Mouse (Mus musculus): Measurements from ENCODE around the gene Fibp. TPM values are rescaled to one million over a fixed set of nuclear protein-coding genes. Genes with fewer than 3 reads are reported as not detected.

The Fibp gene
- total RNA-seq, 2 experiments from 2014 or later, result 87.2 to 95.1 TPM

DNA sequence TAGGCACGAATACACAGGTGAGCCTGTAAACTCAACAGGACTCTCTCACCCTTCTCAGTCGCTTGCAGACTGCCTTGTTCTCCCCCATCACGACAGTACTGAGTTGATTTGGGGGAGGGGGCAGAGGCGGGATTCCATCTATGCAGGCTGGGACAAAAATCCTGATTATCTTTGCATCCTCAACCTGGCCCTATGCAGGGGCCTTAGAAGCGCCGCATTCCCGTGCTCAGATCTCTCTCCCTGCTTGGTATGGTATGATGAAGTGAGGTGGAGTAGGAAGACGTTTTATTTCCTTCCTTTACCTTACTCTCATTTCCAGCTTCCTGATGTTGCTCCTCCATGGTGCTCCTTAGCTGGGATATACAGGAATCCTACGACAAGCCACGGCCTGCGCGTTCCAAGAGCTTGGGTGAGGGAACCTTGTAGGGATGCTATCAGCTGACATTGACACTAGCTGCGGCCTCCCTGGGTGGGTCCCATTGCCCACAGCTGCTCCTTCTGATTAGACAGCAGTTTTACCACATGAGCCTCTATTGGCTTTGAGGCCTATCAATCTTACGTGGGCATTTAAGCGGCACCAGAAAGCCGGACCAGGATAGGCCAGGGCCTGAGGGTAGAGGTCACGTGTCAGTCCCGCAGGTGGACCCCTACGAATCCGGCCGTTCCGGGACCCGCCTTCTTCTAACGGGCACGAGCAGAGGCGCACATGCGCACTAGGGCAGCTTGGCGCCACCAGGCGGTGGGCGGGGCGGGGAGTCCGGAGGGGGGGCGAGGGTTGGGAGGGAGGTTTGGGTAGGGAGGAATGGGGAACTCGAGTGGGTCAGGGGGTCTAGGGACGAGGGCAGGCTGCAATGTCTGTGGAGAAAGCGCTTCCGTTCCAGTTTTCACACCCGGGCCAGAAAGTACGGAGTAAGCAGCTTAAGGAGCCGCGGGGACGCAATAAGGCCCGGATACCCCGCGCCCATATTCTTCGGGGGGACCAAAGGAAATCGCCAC, 49.9 kb downstream of the Fibp start, which contains the start of gene Snx32:
Gene Snx32 (minus strand): TSS at position 508 of the 996 bp plus-strand sequence.
- DNase-seq (ENCODE audit: low spot score in 2 of 2), result peak; percentile 97 to 98
- intact Hi-C loops (cut with DNase I), result loop anchor here (2.0 kb wide), 1 partner anchor 20 kb away; the partner anchor contains the start of gene Cfl1

DNA sequence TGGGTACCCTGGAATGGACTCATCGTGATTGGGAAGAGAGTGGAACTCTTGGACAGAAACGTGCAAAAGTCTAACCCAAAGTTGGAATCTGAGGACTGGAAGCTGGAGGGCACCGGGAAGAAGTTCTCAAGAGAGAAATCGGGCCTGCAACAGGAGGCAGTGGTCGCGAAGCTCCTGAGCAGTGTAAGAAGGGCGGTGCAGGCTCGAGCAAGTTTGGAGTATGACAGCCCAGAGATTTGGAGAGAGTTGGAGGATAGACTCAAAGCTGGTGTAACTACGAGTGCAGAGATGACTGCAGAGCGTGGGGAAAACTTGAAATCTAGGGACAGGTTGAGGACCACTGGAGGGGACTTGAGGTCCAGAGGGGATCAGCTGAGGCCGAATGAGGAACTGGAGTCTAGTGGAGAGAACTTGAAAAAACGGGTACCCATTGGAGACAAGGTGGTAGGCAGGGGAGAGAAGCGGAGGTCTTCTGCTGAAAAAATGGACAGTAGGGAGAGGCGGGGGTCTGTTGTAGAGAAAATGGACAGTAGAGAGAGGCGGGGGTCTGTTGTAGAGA, 50.7 kb downstream of the Fibp start:
- intact Hi-C loops (cut with DNase I), result loop anchor here (2.0 kb wide), 1 partner anchor 20 kb away; the partner anchor contains the start of gene Cfl1
- DNase-seq (ENCODE audit: low spot score in 2 of 2), result no peak

DNA sequence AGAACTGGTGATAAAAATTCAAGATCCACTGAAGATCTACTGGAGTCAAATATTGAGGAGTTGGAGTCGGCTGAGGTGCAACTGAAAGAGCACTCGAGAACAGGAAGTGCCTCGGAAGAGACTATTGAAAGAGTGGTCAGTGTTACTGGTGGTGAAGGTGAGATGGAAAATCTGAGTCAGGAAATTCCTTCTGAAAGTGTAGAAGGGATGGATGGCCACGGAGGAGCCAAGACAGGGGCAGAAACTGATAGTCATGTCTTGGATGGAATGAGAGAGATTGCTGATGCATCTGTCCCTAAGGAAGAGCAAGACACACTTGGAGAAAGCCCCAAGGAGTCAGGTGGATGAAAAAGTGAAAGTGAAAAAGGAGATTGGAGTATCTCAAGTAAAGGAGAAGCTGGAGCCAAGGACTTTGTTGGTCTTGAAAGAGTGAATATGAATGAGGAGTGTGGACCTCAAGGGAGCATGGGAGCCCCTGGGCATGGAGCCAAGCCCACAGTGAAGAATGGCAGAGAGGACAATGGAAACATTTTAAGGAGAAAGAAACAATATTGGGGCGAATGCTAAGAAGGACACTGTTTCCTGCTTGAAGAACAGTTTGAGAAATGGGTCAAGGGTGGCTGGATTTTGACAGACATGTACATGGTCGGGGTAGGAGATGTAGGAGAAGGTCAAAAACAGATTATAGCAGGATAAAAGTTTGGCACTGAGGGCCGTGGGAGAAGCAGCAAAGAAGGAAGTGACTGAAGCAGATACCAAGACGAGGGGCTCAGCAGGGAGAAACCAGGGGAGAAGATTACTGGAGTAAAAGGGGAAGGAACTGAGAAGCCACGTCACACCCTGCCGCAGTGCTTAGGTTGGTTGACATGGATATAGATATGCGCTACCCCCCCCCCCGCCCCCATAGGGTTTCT, 51.9 kb downstream of the Fibp start:
- intact Hi-C loops (cut with DNase I), result no loop called here
- no peak for DNase-seq (ENCODE audit: low spot score in 2 of 2)

GRCm38 (mm10) chr19:5513005-5513349, 52.6 kb downstream of the Fibp start:
- no peak for DNase-seq (ENCODE audit: low spot score in 2 of 2)
- intact Hi-C loops (cut with DNase I), result no loop called here

Other genes starting within 250 kb of the Fibp start
- 10 to 100 TPM; 62.0 to 63.1 TPM for gene Pacs1, start 187.5 kb upstream of the Fibp start, total RNA-seq (2021)
- 100 to 1,000 TPM; 201 to 202 TPM for gene Sf3b2, start 165.2 kb upstream of the Fibp start, total RNA-seq (2021)
- gene Gal3st3, start 162.3 kb upstream of the Fibp start, total RNA-seq (2021), result 10 to 100 TPM; 78.9 to 87.4 TPM
- not detected for gene Catsper1, start 124.9 kb upstream of the Fibp start, total RNA-seq (2021)
- gene Cst6, start 111.0 kb upstream of the Fibp start, total RNA-seq (2021), result 10 to 100 TPM; 20.8 to 35.6 TPM
- 10 to 100 TPM; 20.5 to 24.2 TPM for gene Eif1ad, start 93.9 kb upstream of the Fibp start, total RNA-seq (2021)
- 10 to 100 TPM; 74.3 to 83.3 TPM for gene Banf1, start 93.4 kb upstream of the Fibp start, total RNA-seq (2021)
- 100 to 1,000 TPM in 1 of 2 experiments, 10 to 100 TPM in 1; 75.6 to 103 TPM for gene Sart1, start 71.9 kb upstream of the Fibp start, total RNA-seq (2021)
- gene Tsga10ip, start 58.1 kb upstream of the Fibp start, total RNA-seq (2021), result not detected
- gene Drap1, start 35.6 kb upstream of the Fibp start, total RNA-seq (2021), result 100 to 1,000 TPM; 245 to 260 TPM
- 10 to 100 TPM; 70.2 to 78.3 TPM for gene AI837181, start 35.5 kb upstream of the Fibp start, total RNA-seq (2021)
- gene Fosl1, start 13.1 kb upstream of the Fibp start, total RNA-seq (2021), result not detected
- gene Ccdc85b, start 2.7 kb upstream of the Fibp start, total RNA-seq (2021), result 10 to 100 TPM; 28.5 to 31.7 TPM
- gene Ctsw, start 7.9 kb downstream of the Fibp start, total RNA-seq (2021), result under 1 TPM in 1 of 2 experiments, not detected in 1; 0.86 TPM
- 10 to 100 TPM; 11.2 to 16.0 TPM for gene Efemp2, start 13.3 kb downstream of the Fibp start, total RNA-seq (2021)
- gene Mus81, start 27.8 kb downstream of the Fibp start, total RNA-seq (2021), result 10 to 100 TPM; 30.5 to 31.1 TPM
- 1,000 to 10,000 TPM; 1,319 to 1,567 TPM for gene Cfl1, start 29.8 kb downstream of the Fibp start, total RNA-seq (2021)
- 10 to 100 TPM in 1 of 2 experiments, 1 to 10 TPM in 1; 2.7 to 11.0 TPM for gene 1700020D05Rik, start 43.2 kb downstream of the Fibp start, total RNA-seq (2021)
- 10 to 100 TPM; 77.2 to 89.0 TPM for gene Snx32, start 49.9 kb downstream of the Fibp start, total RNA-seq (2021)
- gene Ovol1, start 100.0 kb downstream of the Fibp start, total RNA-seq (2021), result not detected
- 1 to 10 TPM; 6.6 to 7.3 TPM for gene Ap5b1, start 107.4 kb downstream of the Fibp start, total RNA-seq (2021)
- 10 to 100 TPM; 73.2 to 74.8 TPM for gene Rnaseh2c, start 141.3 kb downstream of the Fibp start, total RNA-seq (2021)
- 100 to 1,000 TPM in 1 of 2 experiments, 10 to 100 TPM in 1; 80.4 to 105 TPM for gene Kat5, start 149.6 kb downstream of the Fibp start, total RNA-seq (2021)
- gene Rela, start 176.9 kb downstream of the Fibp start, total RNA-seq (2021), result 10 to 100 TPM; 18.1 to 19.8 TPM
- 10 to 100 TPM; 14.0 to 22.8 TPM for gene Sipa1, start 203.1 kb downstream of the Fibp start, total RNA-seq (2021)
- 10 to 100 TPM; 17.3 to 19.2 TPM for gene Map3k11, start 228.1 kb downstream of the Fibp start, total RNA-seq (2021)
- gene Pcnx3, start 228.3 kb downstream of the Fibp start, total RNA-seq (2021), result 10 to 100 TPM; 66.1 to 83.1 TPM
- not detected for gene Kcnk7, start 243.8 kb downstream of the Fibp start, total RNA-seq (2021)

Data from left cerebral cortex, postnatal 36 days (tissue).